Mouse (Mus musculus): ENCODE measurements at regions not wholly inside any gene's neighbourhood (a gene's known extent, or its start where the extent isn't known, plus 50 kb on each side); places are given as distances from the start of the nearest gene placed in this dataset.

- 67% methylated on average over 1 of the region's 1 CpGs for WGBS (ENCODE audit: insufficient replicate concordance)
- ATAC-seq (ENCODE audit: low read depth): no peak
Measured at GRCm38 (mm10) chr9:79140970-79141369, 525.6 kb downstream of the Cd109 start.

GRCm38 (mm10) chr9:79146004-79146403 is 530.7 kb downstream of the Cd109 start:
- Histone ChIP-seq H3K36me3 (ENCODE audit: control insufficient read depth, insufficient read depth) (no peaks in the 10 kb centered on the region), H3K4me2 (ENCODE audit: low read depth, low read length) (no peak overlapping the region), H3K27ac (ENCODE audit: low read length) (no peak overlapping the region), H3K9me3 (replicated peaks; ENCODE audit: control insufficient read depth, low read length) (no peaks in the 10 kb centered on the region), H3K27me3 (ENCODE audit: control insufficient read depth, insufficient read depth, low read depth, low read length) (no peaks in the 10 kb centered on the region), H3K4me3 (ENCODE audit: low read depth, low read length) (no peak overlapping the region), H3K4me1 (ENCODE audit: control insufficient read depth, low read depth, low read length) (no peaks in the 10 kb centered on the region), H3K9ac (ENCODE audit: low read depth, low read length) (no peak overlapping the region)
- no peak for ATAC-seq (ENCODE audit: low read depth)
- WGBS (ENCODE audit: insufficient replicate concordance): 50% methylated on average over 3 of the region's 3 CpGs

More at GRCm38 (mm10) chr9:79140970-79141369, 525.6 kb downstream of the Cd109 start:
- no peaks in the 10 kb centered on the region for H3K36me3 ChIP-seq (ENCODE audit: control insufficient read depth, insufficient read depth)
- no peaks in the 10 kb centered on the region for H3K9me3 ChIP-seq (replicated peaks; ENCODE audit: control insufficient read depth, low read length)
- H3K27ac ChIP-seq (ENCODE audit: low read length): no peak overlapping the region
- no peaks in the 10 kb centered on the region for H3K4me1 ChIP-seq (ENCODE audit: control insufficient read depth, low read depth, low read length)
- no peak overlapping the region for H3K9ac ChIP-seq (ENCODE audit: low read depth, low read length)
- H3K27me3 ChIP-seq (ENCODE audit: control insufficient read depth, insufficient read depth, low read depth, low read length): no peaks in the 10 kb centered on the region
- H3K4me2 ChIP-seq (ENCODE audit: low read depth, low read length): no peak overlapping the region
- no peak overlapping the region for H3K4me3 ChIP-seq (ENCODE audit: low read depth, low read length)

GRCm38 (mm10) chr9:79165596-79165995 is 550.2 kb downstream of the Cd109 start:
- no peaks in the 10 kb centered on the region for H3K4me1 ChIP-seq (ENCODE audit: control insufficient read depth, low read depth, low read length)
- H3K9ac ChIP-seq (ENCODE audit: low read depth, low read length): no peak overlapping the region
- no peaks in the 10 kb centered on the region for H3K9me3 ChIP-seq (replicated peaks; ENCODE audit: control insufficient read depth, low read length)
- H3K27ac ChIP-seq (ENCODE audit: low read length): no peak overlapping the region
- H3K27me3 ChIP-seq (ENCODE audit: control insufficient read depth, insufficient read depth, low read depth, low read length): no peaks in the 10 kb centered on the region
- H3K4me3 ChIP-seq (ENCODE audit: low read depth, low read length): no peak overlapping the region
- H3K4me2 ChIP-seq (ENCODE audit: low read depth, low read length): no peak overlapping the region
- 38% methylated on average over 2 of the region's 2 CpGs for WGBS (ENCODE audit: insufficient replicate concordance)
- H3K36me3 ChIP-seq (ENCODE audit: control insufficient read depth, insufficient read depth): no peaks in the 10 kb centered on the region
- ATAC-seq (ENCODE audit: low read depth): no peak

- H3K9me3 ChIP-seq (replicated peaks; ENCODE audit: control insufficient read depth, low read length): no peaks in the 10 kb centered on the region
- H3K4me1 ChIP-seq (ENCODE audit: control insufficient read depth, low read depth, low read length): no peaks in the 10 kb centered on the region
- no peak overlapping the region for H3K4me3 ChIP-seq (ENCODE audit: low read depth, low read length)
- no peak for ATAC-seq (ENCODE audit: low read depth)
- no peak overlapping the region for H3K4me2 ChIP-seq (ENCODE audit: low read depth, low read length)
- H3K9ac ChIP-seq (ENCODE audit: low read depth, low read length): no peak overlapping the region
- no peak overlapping the region for H3K27ac ChIP-seq (ENCODE audit: low read length)
- no peaks in the 10 kb centered on the region for H3K27me3 ChIP-seq (ENCODE audit: control insufficient read depth, insufficient read depth, low read depth, low read length)
- H3K36me3 ChIP-seq (ENCODE audit: control insufficient read depth, insufficient read depth): no peaks in the 10 kb centered on the region
Measured at GRCm38 (mm10) chr9:79173036-79173435, 545.6 kb downstream of the Col12a1 start.

DNA sequence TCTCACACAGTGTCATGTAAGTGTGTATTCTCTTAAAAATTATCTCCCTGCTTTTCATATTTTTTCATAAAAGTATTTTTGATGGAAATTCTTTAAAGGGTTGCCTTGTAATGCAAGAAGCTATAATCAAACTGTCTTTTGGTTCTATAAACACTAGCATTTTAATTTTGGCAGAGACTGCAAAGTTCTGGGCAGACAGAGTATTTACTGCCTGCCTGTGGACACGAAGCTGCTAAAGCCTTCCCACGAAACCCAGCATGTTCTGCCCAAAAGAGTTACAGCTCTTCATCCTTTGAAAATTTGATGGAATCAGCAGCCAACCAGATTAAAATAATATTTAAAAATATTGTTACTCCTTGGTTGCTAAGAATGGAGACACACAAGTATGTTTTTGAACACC is 538.7 kb downstream of the Col12a1 start:
- WGBS (ENCODE audit: insufficient replicate concordance): 54% methylated on average over 2 of the region's 2 CpGs

DNA sequence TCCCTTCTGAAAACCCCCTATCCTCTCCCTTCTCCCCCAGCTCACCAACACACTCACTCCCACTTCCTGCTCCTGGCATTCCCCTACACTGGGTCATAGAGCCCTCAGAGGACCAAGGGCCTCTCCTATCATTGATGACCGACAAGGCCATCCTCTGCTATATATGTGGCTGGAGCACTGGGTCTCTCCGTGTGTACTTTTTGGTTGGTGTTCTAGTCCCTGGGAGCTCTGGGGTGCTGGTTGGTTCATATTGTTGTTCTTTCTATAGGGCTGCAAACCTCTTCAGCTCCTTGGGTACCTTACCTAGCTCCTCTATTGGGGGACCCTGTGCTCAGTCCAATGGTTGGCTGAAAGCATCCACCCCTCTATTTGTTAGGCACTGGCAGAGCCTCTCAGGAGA is 523.2 kb downstream of the Col12a1 start:
- no peaks in the 10 kb centered on the region for H3K4me1 ChIP-seq (ENCODE audit: control insufficient read depth, low read depth, low read length)
- H3K27ac ChIP-seq (ENCODE audit: low read length): no peak overlapping the region
- ATAC-seq (ENCODE audit: low read depth): no peak
- H3K36me3 ChIP-seq (ENCODE audit: control insufficient read depth, insufficient read depth): no peaks in the 10 kb centered on the region
- no peak overlapping the region for H3K4me3 ChIP-seq (ENCODE audit: low read depth, low read length)
- H3K9ac ChIP-seq (ENCODE audit: low read depth, low read length): no peak overlapping the region
- no peak overlapping the region for H3K4me2 ChIP-seq (ENCODE audit: low read depth, low read length)
- H3K9me3 ChIP-seq (replicated peaks; ENCODE audit: control insufficient read depth, low read length): no peaks in the 10 kb centered on the region
- 57% methylated on average over 2 of the region's 2 CpGs for WGBS (ENCODE audit: insufficient replicate concordance)
- no peaks in the 10 kb centered on the region for H3K27me3 ChIP-seq (ENCODE audit: control insufficient read depth, insufficient read depth, low read depth, low read length)

More for the DNA sequence above, 538.7 kb downstream of the Col12a1 start:
- H3K4me2 ChIP-seq (ENCODE audit: low read depth, low read length): no peak overlapping the region
- H3K9ac ChIP-seq (ENCODE audit: low read depth, low read length): no peak overlapping the region
- H3K36me3 ChIP-seq (ENCODE audit: control insufficient read depth, insufficient read depth): no peaks in the 10 kb centered on the region
- ATAC-seq (ENCODE audit: low read depth): no peak
- no peaks in the 10 kb centered on the region for H3K27me3 ChIP-seq (ENCODE audit: control insufficient read depth, insufficient read depth, low read depth, low read length)
- H3K4me1 ChIP-seq (ENCODE audit: control insufficient read depth, low read depth, low read length): no peaks in the 10 kb centered on the region
- H3K4me3 ChIP-seq (ENCODE audit: low read depth, low read length): no peak overlapping the region
- H3K9me3 ChIP-seq (replicated peaks; ENCODE audit: control insufficient read depth, low read length): no peaks in the 10 kb centered on the region
- H3K27ac ChIP-seq (ENCODE audit: low read length): no peak overlapping the region

DNA sequence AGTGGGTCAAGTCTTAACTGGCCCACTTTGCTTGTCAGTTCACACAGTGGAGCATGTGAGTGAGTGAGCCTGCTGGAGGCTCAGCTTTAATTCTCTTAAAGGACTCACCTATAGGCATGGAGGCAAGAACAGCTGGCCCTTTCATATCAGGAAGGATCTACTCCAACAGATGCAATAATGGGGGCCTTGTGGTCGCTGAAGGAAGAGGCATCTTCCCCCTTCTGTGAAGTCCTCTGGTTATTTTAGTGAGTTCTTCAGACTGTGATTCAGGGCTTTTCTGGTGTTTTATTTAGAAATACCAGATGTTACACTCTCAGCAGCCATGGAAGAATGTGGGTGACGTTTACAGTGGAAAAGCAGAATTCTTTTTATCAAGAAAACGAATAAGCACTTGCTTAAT is 516.9 kb downstream of the Col12a1 start:
- no peak overlapping the region for H3K4me3 ChIP-seq (ENCODE audit: low read depth, low read length)
- H3K9me3 ChIP-seq (replicated peaks; ENCODE audit: control insufficient read depth, low read length): no peaks in the 10 kb centered on the region
- H3K27me3 ChIP-seq (ENCODE audit: control insufficient read depth, insufficient read depth, low read depth, low read length): no peaks in the 10 kb centered on the region
- H3K4me1 ChIP-seq (ENCODE audit: control insufficient read depth, low read depth, low read length): no peaks in the 10 kb centered on the region
- no peak for ATAC-seq (ENCODE audit: low read depth)
- 39% methylated on average over 3 of the region's 3 CpGs for WGBS (ENCODE audit: insufficient replicate concordance)
- no peak overlapping the region for H3K4me2 ChIP-seq (ENCODE audit: low read depth, low read length)
- H3K36me3 ChIP-seq (ENCODE audit: control insufficient read depth, insufficient read depth): no peaks in the 10 kb centered on the region
- H3K27ac ChIP-seq (ENCODE audit: low read length): no peak overlapping the region
- H3K9ac ChIP-seq (ENCODE audit: low read depth, low read length): no peak overlapping the region

DNA sequence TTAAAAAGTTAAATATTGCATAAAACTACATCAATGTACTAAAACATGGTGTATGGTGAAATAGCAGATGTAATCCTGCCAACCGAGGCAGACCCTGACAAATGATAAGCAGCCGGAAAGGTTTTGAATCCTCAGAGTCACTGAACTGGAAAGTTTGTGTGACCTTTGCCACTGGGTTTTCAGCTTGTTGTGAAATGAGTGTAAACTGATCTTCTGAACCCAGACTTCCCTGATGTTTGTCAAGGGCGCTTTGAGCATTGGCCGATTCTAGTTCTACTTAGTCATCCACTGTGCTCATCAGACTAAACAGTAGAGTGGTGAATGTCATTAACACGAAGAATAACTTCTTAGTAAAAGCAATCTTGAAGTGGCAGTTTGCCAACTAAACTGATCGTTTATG is 505.3 kb downstream of the Col12a1 start:
- Histone ChIP-seq H3K36me3 (ENCODE audit: control insufficient read depth, insufficient read depth) (no peaks in the 10 kb centered on the region), H3K4me1 (ENCODE audit: control insufficient read depth, low read depth, low read length) (no peaks in the 10 kb centered on the region), H3K27ac (ENCODE audit: low read length) (no peak overlapping the region), H3K4me2 (ENCODE audit: low read depth, low read length) (no peak overlapping the region), H3K4me3 (ENCODE audit: low read depth, low read length) (no peak overlapping the region), H3K9me3 (replicated peaks; ENCODE audit: control insufficient read depth, low read length) (no peaks in the 10 kb centered on the region), H3K27me3 (ENCODE audit: control insufficient read depth, insufficient read depth, low read depth, low read length) (no peaks in the 10 kb centered on the region), H3K9ac (ENCODE audit: low read depth, low read length) (no peak overlapping the region)
- WGBS (ENCODE audit: insufficient replicate concordance): 50% methylated on average over 6 of the region's 6 CpGs
- peak; percentile 91 for ATAC-seq (ENCODE audit: low read depth)

GRCm38 (mm10) chr9:79215986-79216385 is 502.6 kb downstream of the Col12a1 start:
- Histone ChIP-seq H3K4me1 (ENCODE audit: control insufficient read depth, low read depth, low read length) (no peaks in the 10 kb centered on the region), H3K9me3 (replicated peaks; ENCODE audit: control insufficient read depth, low read length) (no peaks in the 10 kb centered on the region), H3K27ac (ENCODE audit: low read length) (no peak overlapping the region), H3K4me3 (ENCODE audit: low read depth, low read length) (no peak overlapping the region), H3K36me3 (ENCODE audit: control insufficient read depth, insufficient read depth) (no peaks in the 10 kb centered on the region), H3K27me3 (ENCODE audit: control insufficient read depth, insufficient read depth, low read depth, low read length) (no peaks in the 10 kb centered on the region), H3K4me2 (ENCODE audit: low read depth, low read length) (no peak overlapping the region), H3K9ac (ENCODE audit: low read depth, low read length) (no peak overlapping the region)
- no peak for ATAC-seq (ENCODE audit: low read depth)
- WGBS (ENCODE audit: insufficient replicate concordance): 26% methylated on average over 3 of the region's 3 CpGs

GRCm38 (mm10) chr9:79216432-79216831 is 502.2 kb downstream of the Col12a1 start:
- Histone ChIP-seq H3K4me1 (ENCODE audit: control insufficient read depth, low read depth, low read length) (no peaks in the 10 kb centered on the region), H3K9ac (ENCODE audit: low read depth, low read length) (no peak overlapping the region), H3K27ac (ENCODE audit: low read length) (no peak overlapping the region), H3K9me3 (replicated peaks; ENCODE audit: control insufficient read depth, low read length) (no peaks in the 10 kb centered on the region), H3K4me2 (ENCODE audit: low read depth, low read length) (no peak overlapping the region), H3K27me3 (ENCODE audit: control insufficient read depth, insufficient read depth, low read depth, low read length) (no peaks in the 10 kb centered on the region), H3K36me3 (ENCODE audit: control insufficient read depth, insufficient read depth) (no peaks in the 10 kb centered on the region), H3K4me3 (ENCODE audit: low read depth, low read length) (no peak overlapping the region)
- no peak for ATAC-seq (ENCODE audit: low read depth)
- WGBS (ENCODE audit: insufficient replicate concordance): 48% methylated on average over 2 of the region's 2 CpGs

Measured in liver, embryonic 16.5 days (tissue).